Mouse (Mus musculus): ENCODE measurements around the gene Edc4.

The Edc4 gene

GRCm38 (mm10) chr8:105942542-105942941, 61.9 kb downstream of the Edc4 start:
- no peak for DNase-seq (ENCODE audit: low read depth)

GRCm38 (mm10) chr8:105943321-105943739, 62.6 kb downstream of the Edc4 start, which contains the start of gene Lcat:
Gene Lcat, minus strand, starts transcription at chr8:105943382.
- no peak for DNase-seq (ENCODE audit: low read depth)
